Mouse (Mus musculus) embryonic facial prominence, embryonic 14.5 days (tissue): ENCODE data around the gene Snx19. TPM values are rescaled to one million over a fixed set of nuclear protein-coding genes. Genes with fewer than 3 reads are reported as not detected.
A peak's percentile ranks its signal among the peaks of the same experiment; 100 is the strongest.

ENCODE experiments used
- ATAC-seq: fragments of 200-750 bp; cut with Nextera tagmentation; 2 replicates; pipeline ENCODE4 v1.8.0; 2017; ENCODE audit warnings: low read depth, moderate number of reproducible peaks, moderate TSS enrichment
- DNase-seq: peaks from one replicate; pipeline ENCODE4 v3.0.0-alpha.2; 2015; ENCODE audit warnings: low spot score
- H3K27ac ChIP-seq: fragments of 300-500 bp; sonication (generic); replicated peaks from 2 replicates; pipeline ENCODE4 v1.5.1; 2014; ENCODE audit warnings: low read depth, mild to moderate bottlenecking, low read length, moderate library complexity
- H3K27me3 ChIP-seq: fragments of 300-500 bp; sonication (generic); replicated peaks from 2 replicates; pipeline ENCODE4 v1.6.1; 2014; ENCODE audit warnings: low read length; ENCODE audit not compliant: control insufficient read depth, insufficient read depth
- H3K36me3 ChIP-seq: fragments of 300-500 bp; sonication (generic); 2 replicates; pipeline ENCODE4 v1.6.1; 2014; ENCODE audit warnings: low read length, mixed read lengths; ENCODE audit not compliant: control insufficient read depth, insufficient read depth
- H3K4me1 ChIP-seq: fragments of 300-500 bp; sonication (generic); 2 replicates; pipeline ENCODE4 v1.6.1; 2014; ENCODE audit warnings: antibody characterized with exemption, low read length; ENCODE audit not compliant: control insufficient read depth, insufficient read depth
- H3K4me2 ChIP-seq: fragments of 300-500 bp; sonication (generic); 2 replicates; pipeline ENCODE4 v1.6.1; 2014; ENCODE audit warnings: low read depth, mild to moderate bottlenecking, low read length, moderate library complexity, mixed read lengths
- H3K4me3 ChIP-seq: fragments of 300-500 bp; sonication (generic); 2 replicates; pipeline ENCODE4 v1.5.1; 2014; ENCODE audit warnings: low read depth, mild to moderate bottlenecking, low read length
- H3K9ac ChIP-seq: fragments of 300-500 bp; sonication (generic); 2 replicates; pipeline ENCODE4 v1.6.1; 2014; ENCODE audit warnings: low read depth, mild to moderate bottlenecking, low read length, moderate library complexity, mixed read lengths
- H3K9me3 ChIP-seq: fragments of 300-500 bp; sonication (generic); 2 replicates; pipeline ENCODE4 v1.6.1; 2016; ENCODE audit warnings: low read length; ENCODE audit not compliant: control insufficient read depth
- WGBS: fragments of 180-500 bp; shearing (Covaris S2); extraction: QIAGEN DNeasy Blood & Tissue Kit; methylation state at CpG from one replicate; pipeline ENCODE4 v1.1.7; 2014; 5-methylcytosine and 5-hydroxymethylcytosine counted together
- polyA plus RNA-seq: library from polyadenylated mRNA; unstranded; fragments of >200 nt; fragmentation: Nextera tagmentation; extraction: Ambion mirVana; gene quantifications from 2 replicates; pipeline ENCODE4 v1.2.1, GENCODE M21; 2014

Gene Snx19
- polyA plus RNA-seq: 21.0 and 22.4 TPM in 2 replicates

GRCm38 (mm10) chr9:30426882-30427632 is at the start of gene Snx19:
Gene Snx19, plus strand, starts transcription at chr9:30427108.
- peak within 1 kb of the TSS; percentile 93 for H3K9ac ChIP-seq
- peak; percentile 97 for ATAC-seq
- peaks cover 21% of the 10 kb centered on the region for H3K4me1 ChIP-seq
- H3K4me2 ChIP-seq: peak within 1 kb of the TSS; percentile 90
- H3K9me3 ChIP-seq: no peaks in the 10 kb centered on the region
- H3K4me3 ChIP-seq: peak within 1 kb of the TSS; percentile 82
- no peak within 1 kb of the TSS for H3K27ac ChIP-seq
- H3K36me3 ChIP-seq: peaks cover 10% of the 10 kb centered on the region
- no peaks in the 10 kb centered on the region for H3K27me3 ChIP-seq
- 11% methylated on average over 13 of the region's 53 CpGs for WGBS
- peak; percentile 89 for DNase-seq

- Histone ChIP-seq H3K4me2 (no peak overlapping the region), H3K36me3 (no peaks in the 10 kb centered on the region), H3K27me3 (no peaks in the 10 kb centered on the region), H3K4me1 (no peaks in the 10 kb centered on the region), H3K9ac (no peak overlapping the region), H3K27ac (no peak overlapping the region), H3K4me3 (no peak overlapping the region), H3K9me3 (no peaks in the 10 kb centered on the region)
- DNase-seq (no peak), ATAC-seq (no peak)
- WGBS: 83% methylated on average over 1 of the region's 1 CpGs
Observed at GRCm38 (mm10) chr9:30400771-30401170, 26.1 kb upstream of the Snx19 start.

- H3K4me3 ChIP-seq: no peak overlapping the region
- no peak overlapping the region for H3K9ac ChIP-seq
- no peak overlapping the region for H3K4me2 ChIP-seq
- ATAC-seq: no peak
- peaks cover 6% of the 10 kb centered on the region for H3K4me1 ChIP-seq
- DNase-seq: peak; percentile 54
- 6% methylated on average over 1 of the region's 1 CpGs for WGBS
- no peaks in the 10 kb centered on the region for H3K36me3 ChIP-seq
- no peak overlapping the region for H3K27ac ChIP-seq
- no peaks in the 10 kb centered on the region for H3K27me3 ChIP-seq
- H3K9me3 ChIP-seq: no peaks in the 10 kb centered on the region
Observed at GRCm38 (mm10) chr9:30422940-30423339, 4.0 kb upstream of the Snx19 start.

GRCm38 (mm10) chr9:30425178-30425577 is 1.7 kb upstream of the Snx19 start:
- no peaks in the 10 kb centered on the region for H3K27me3 ChIP-seq
- 86% methylated on average over 7 of the region's 7 CpGs for whole genome bisulfite sequencing
- DNase-seq: no peak
- no peak for ATAC-seq
- 0 out of 2 replicates have a peak, but pooled peaks cover 8% of the 10 kb centered on the region for H3K36me3 ChIP-seq
- peaks cover 19% of the 10 kb centered on the region for H3K4me1 ChIP-seq
- no peak overlapping the region for H3K4me3 ChIP-seq
- no peak overlapping the region for H3K9ac ChIP-seq
- H3K4me2 ChIP-seq: no peak overlapping the region
- no peak overlapping the region for H3K27ac ChIP-seq
- H3K9me3 ChIP-seq: no peaks in the 10 kb centered on the region

- WGBS: 84% methylated on average over 5 of the region's 5 CpGs
- H3K27me3 ChIP-seq: no peaks in the 10 kb centered on the region
- peaks cover 21% of the 10 kb centered on the region for H3K4me1 ChIP-seq
- H3K27ac ChIP-seq: no peak overlapping the region
- H3K4me2 ChIP-seq: peak overlapping the region; percentile 90
- ATAC-seq: no peak
- no peak overlapping the region for H3K9ac ChIP-seq
- H3K36me3 ChIP-seq: peaks cover 21% of the 10 kb centered on the region
- no peaks in the 10 kb centered on the region for H3K9me3 ChIP-seq
- DNase-seq: no peak
- H3K4me3 ChIP-seq: no peak overlapping the region
Observed at GRCm38 (mm10) chr9:30428231-30428630, 1.3 kb downstream of the Snx19 start.

GRCm38 (mm10) chr9:30430447-30430846 is 3.5 kb downstream of the Snx19 start:
- Histone ChIP-seq H3K36me3 (peaks cover 41% of the 10 kb centered on the region), H3K27me3 (no peaks in the 10 kb centered on the region), H3K9me3 (no peaks in the 10 kb centered on the region), H3K4me1 (peaks cover 21% of the 10 kb centered on the region), H3K4me3 (no peak overlapping the region), H3K9ac (peak overlapping the region; percentile 15; the same call in 1 of the 2 replicates), H3K4me2 (peak overlapping the region; percentile 10; the same call in 1 of the 2 replicates), H3K27ac (no peak overlapping the region)
- 56% methylated on average over 5 of the region's 5 CpGs for WGBS
- DNase-seq (no peak), ATAC-seq (no peak)

GRCm38 (mm10) chr9:30431909-30432308 is 5.0 kb downstream of the Snx19 start:
- DNase-seq (no peak), ATAC-seq (no peak)
- no peaks in the 10 kb centered on the region for H3K9me3 ChIP-seq
- H3K9ac ChIP-seq: no peak overlapping the region
- H3K27me3 ChIP-seq: no peaks in the 10 kb centered on the region
- peaks cover 52% of the 10 kb centered on the region for H3K36me3 ChIP-seq
- no peak overlapping the region for H3K27ac ChIP-seq
- H3K4me1 ChIP-seq: peaks cover 21% of the 10 kb centered on the region
- H3K4me2 ChIP-seq: no peak overlapping the region
- 92% methylated on average over 11 of the region's 11 CpGs for WGBS
- H3K4me3 ChIP-seq: no peak overlapping the region

GRCm38 (mm10) chr9:30433914-30434313 is 7.0 kb downstream of the Snx19 start:
- Histone ChIP-seq H3K4me3 (no peak overlapping the region), H3K4me2 (no peak overlapping the region), H3K27ac (no peak overlapping the region), H3K27me3 (no peaks in the 10 kb centered on the region), H3K4me1 (peaks cover 6% of the 10 kb centered on the region), H3K9me3 (no peaks in the 10 kb centered on the region), H3K36me3 (peaks cover 64% of the 10 kb centered on the region), H3K9ac (no peak overlapping the region)
- no peak for DNase-seq
- ATAC-seq: no peak
- WGBS: 93% methylated on average over 4 of the region's 4 CpGs
